Mouse (Mus musculus) ES-Bruce4 (cell line): ENCODE results near the gene Safb.

Source experiments
- CTCF ChIP-seq: IDR thresholded peaks from one replicate; pipeline ENCODE4 v1.8.1; 2011; ENCODE audit warnings: low read depth, low read length
- EP300 ChIP-seq: IDR thresholded peaks from 2 replicates; pipeline ENCODE4 v1.6.1; 2011; ENCODE audit warnings: low read depth, low read length; ENCODE audit not compliant: insufficient read depth
- POLR2A ChIP-seq: IDR thresholded peaks from one replicate; pipeline ENCODE4 v1.8.1; 2011; ENCODE audit warnings: low read length; ENCODE audit not compliant: insufficient read depth

GRCm38 (mm10) chr17:56625495-56625894 lies 40.9 kb downstream of the Safb start:
- TF ChIP-seq EP300 (no peak), CTCF (no peak), POLR2A (no peak)
